Comparison of ENCODE assay signal across 8 mouse cellular contexts in genomic region chr15:85582356-85582910, GRCm38 (mm10). TPM values are rescaled to one million over a fixed set of nuclear protein-coding genes. Genes with fewer than 3 reads are reported as not detected.
DNase-seq lines count a peak whose midpoint lies in the region; ATAC-seq and TF ChIP-seq lines count a peak whose summit lies in the region.

Gene Wnt7b (minus strand): TSS chr15:85582473.

- ATAC-seq in embryonic facial prominence, embryonic 14.5 days (ENCODE audit: low read depth), result no peak
- ATAC-seq in midbrain, postnatal 0 days (ENCODE audit: low FRiP score), result no peak

- no peaks in the 10 kb centered on the region for H3K36me3 ChIP-seq in embryonic facial prominence, embryonic 14.5 days (ENCODE audit: control insufficient read depth, insufficient read depth, low read length)
- no peaks in the 10 kb centered on the region for H3K36me3 ChIP-seq in midbrain, postnatal 0 days (ENCODE audit: insufficient read depth, low read length)

- H3K27ac ChIP-seq in embryonic facial prominence, embryonic 14.5 days (replicated peaks; ENCODE audit: low read depth, low read length), result peak within 1 kb of the TSS; percentile 39; the same call in 1 of the 2 replicates
- H3K27ac ChIP-seq in midbrain, postnatal 0 days (ENCODE audit: low read depth, low read length), result no peak within 1 kb of the TSS

- 4% methylated on average over 19 of the region's 19 CpGs for WGBS in embryonic facial prominence, embryonic 14.5 days
- 5% methylated on average over 19 of the region's 19 CpGs for WGBS in midbrain, postnatal 0 days

- peaks cover 6% of the 10 kb centered on the region for H3K4me1 ChIP-seq in embryonic facial prominence, embryonic 14.5 days (ENCODE audit: control insufficient read depth, insufficient read depth, low read length)
- 0 out of 2 replicates have a peak, but pooled peaks cover 4% of the 10 kb centered on the region for H3K4me1 ChIP-seq in midbrain, postnatal 0 days (ENCODE audit: insufficient read depth, low read length)

- peaks cover 6% of the 10 kb centered on the region; the same call in 1 of the 2 replicates for H3K9me3 ChIP-seq in embryonic facial prominence, embryonic 14.5 days (ENCODE audit: control insufficient read depth, low read length)
- H3K9me3 ChIP-seq in midbrain, postnatal 0 days (ENCODE audit: low read length), result no peaks in the 10 kb centered on the region

- peak within 1 kb of the TSS; percentile 64 for H3K9ac ChIP-seq in embryonic facial prominence, embryonic 14.5 days (ENCODE audit: low read depth, low read length)
- peak within 1 kb of the TSS; percentile 37 for H3K9ac ChIP-seq in midbrain, postnatal 0 days (replicated peaks; ENCODE audit: low read length, poor library complexity, severe bottlenecking)

- H3K4me2 ChIP-seq in embryonic facial prominence, embryonic 14.5 days (ENCODE audit: low read depth, low read length), result peak within 1 kb of the TSS; percentile 96
- H3K4me2 ChIP-seq in midbrain, postnatal 0 days (ENCODE audit: low read depth, low read length, poor library complexity, severe bottlenecking), result peak within 1 kb of the TSS; percentile 100

- DNase-seq in layer of hippocampus, adult 18-20 months (ENCODE audit: low spot score in 2 of 2), result no peak
- DNase-seq in layer of hippocampus, adult 11-12 months (ENCODE audit: low spot score), result no peak
- no peak for DNase-seq in embryonic facial prominence, embryonic 14.5 days (ENCODE audit: low spot score)
- no peak for DNase-seq in layer of hippocampus, postnatal 10 days (ENCODE audit: low spot score in 2 of 2)
- no peak for DNase-seq in midbrain, postnatal 0 days (ENCODE audit: low spot score)
- no peak for DNase-seq in spleen, adult 18-20 months
- no peak for DNase-seq in thymus, postnatal 36 days
- no peak for DNase-seq in gastrocnemius, adult 18-20 months (ENCODE audit: low spot score)

- H3K27me3 ChIP-seq in embryonic facial prominence, embryonic 14.5 days (replicated peaks; ENCODE audit: control insufficient read depth, insufficient read depth, low read length), result peaks cover 68% of the 10 kb centered on the region
- H3K27me3 ChIP-seq in midbrain, postnatal 0 days (ENCODE audit: insufficient read depth, low read length), result peaks cover 47% of the 10 kb centered on the region

- H3K4me3 ChIP-seq in embryonic facial prominence, embryonic 14.5 days (ENCODE audit: low read depth, low read length), result peak within 1 kb of the TSS; percentile 62
- peak within 1 kb of the TSS; percentile 60 for H3K4me3 ChIP-seq in midbrain, postnatal 0 days (ENCODE audit: low read depth, low read length)

- no peak for TF ChIP-seq CTCF in midbrain, postnatal 0 days (IDR thresholded peaks at IDR 0.05)

RNA-seq across cellular contexts. Expression of gene Wnt7b, which starts in this region (rescaled TPM):
- total RNA-seq in layer of hippocampus, adult 18-20 months (2021), result 10 to 100 TPM; 43.3 to 53.8 TPM
- 15.7 and 17.8 TPM in 2 replicates for polyA plus RNA-seq in embryonic facial prominence, embryonic 14.5 days (2014; fragmentation: Nextera tagmentation; extraction: Ambion mirVana)
- 10 to 100 TPM; 47.3 to 47.8 TPM for total RNA-seq in layer of hippocampus, postnatal 10 days (2021)
- total RNA-seq in midbrain, postnatal 0 days (2014; rRNA removed), result 26.3 and 34.3 TPM in 2 replicates
- polyA plus RNA-seq in midbrain, postnatal 0 days (2015; fragmentation: Nextera tagmentation; extraction: Ambion mirVana), result 19.0 and 19.5 TPM in 2 replicates
- total RNA-seq in gastrocnemius, adult 18-20 months (2021), result under 1 TPM in 1 of 2 experiments, not detected in 1; 0.07 TPM

Comparison
In these comparisons a context has a peak if more than half of its experiments do, and no peak if none do; other contexts are left out.
1. RNA of gene Wnt7b (total RNA-seq): 43.3 to 53.8 TPM in layer of hippocampus, adult 18-20 months, 47.3 to 47.8 TPM in layer of hippocampus, postnatal 10 days and 26.3 to 34.3 TPM in midbrain, postnatal 0 days; 0.07 TPM in gastrocnemius, adult 18-20 months; every median in the first group is over 10 times any median in the second.